Mouse (Mus musculus) midbrain, embryonic 14.5 days (tissue): ENCODE data around the gene Clasp1. TPM values are rescaled to one million over a fixed set of nuclear protein-coding genes. Genes with fewer than 3 reads are reported as not detected.

Source experiments
- ATAC-seq: fragments of 200-750 bp; cut with Nextera tagmentation; 2 replicates; pipeline ENCODE4 v1.8.0; 2017; ENCODE audit warnings: moderate number of reproducible peaks, moderate library complexity; ENCODE audit not compliant: low FRiP score, low TSS enrichment
- DNase-seq: peaks from one replicate; pipeline ENCODE4 v3.0.0-alpha.2; 2015
- H3K27ac ChIP-seq: fragments of 300-500 bp; sonication (generic); replicated peaks from 2 replicates; pipeline ENCODE4 v1.5.1; 2014; ENCODE audit warnings: mild to moderate bottlenecking, low read depth, low read length, moderate library complexity
- H3K27me3 ChIP-seq: fragments of 300-500 bp; sonication (generic); 2 replicates; pipeline ENCODE4 v1.6.1; 2014; ENCODE audit warnings: low read length, control low read depth, mixed read lengths; ENCODE audit not compliant: control insufficient read depth, insufficient read depth
- H3K36me3 ChIP-seq: fragments of 300-500 bp; sonication (generic); 2 replicates; pipeline ENCODE4 v1.6.1; 2014; ENCODE audit warnings: low read length, control low read depth; ENCODE audit not compliant: control insufficient read depth, insufficient read depth
- H3K4me1 ChIP-seq: fragments of 300-500 bp; sonication (generic); 2 replicates; pipeline ENCODE4 v1.6.1; 2014; ENCODE audit warnings: mild to moderate bottlenecking, antibody characterized with exemption, low read length, control low read depth; ENCODE audit not compliant: control insufficient read depth, insufficient read depth
- H3K4me2 ChIP-seq: fragments of 300-500 bp; sonication (generic); 2 replicates; pipeline ENCODE4 v1.6.1; 2014; ENCODE audit warnings: mild to moderate bottlenecking, low read length, moderate library complexity
- H3K4me3 ChIP-seq: fragments of 300-500 bp; sonication (generic); replicated peaks from 2 replicates; pipeline ENCODE4 v1.5.1; 2014; ENCODE audit warnings: low read depth, low read length
- H3K9ac ChIP-seq: fragments of 300-500 bp; sonication (generic); replicated peaks from 2 replicates; pipeline ENCODE4 v1.6.1; 2014; ENCODE audit warnings: mild to moderate bottlenecking, low read length, moderate library complexity
- H3K9me3 ChIP-seq: fragments of 300-500 bp; sonication (generic); 2 replicates; pipeline ENCODE4 v1.6.1; 2016; ENCODE audit warnings: low read length, control low read depth, mixed read lengths; ENCODE audit not compliant: control insufficient read depth
- WGBS: fragments of 180-500 bp; shearing (Covaris S2); extraction: QIAGEN DNeasy Blood & Tissue Kit; methylation state at CpG from one replicate; pipeline ENCODE4 v1.1.7; 2014; 5-methylcytosine and 5-hydroxymethylcytosine counted together
- polyA plus RNA-seq: library from polyadenylated mRNA; unstranded; fragments of >200 nt; fragmentation: Nextera tagmentation; extraction: Ambion mirVana; gene quantifications from 2 replicates; pipeline ENCODE4 v1.2.1, GENCODE M21; 2014

Gene Clasp1
- polyA plus RNA-seq, 1 experiment from 2014 or later = 140 TPM

DNA sequence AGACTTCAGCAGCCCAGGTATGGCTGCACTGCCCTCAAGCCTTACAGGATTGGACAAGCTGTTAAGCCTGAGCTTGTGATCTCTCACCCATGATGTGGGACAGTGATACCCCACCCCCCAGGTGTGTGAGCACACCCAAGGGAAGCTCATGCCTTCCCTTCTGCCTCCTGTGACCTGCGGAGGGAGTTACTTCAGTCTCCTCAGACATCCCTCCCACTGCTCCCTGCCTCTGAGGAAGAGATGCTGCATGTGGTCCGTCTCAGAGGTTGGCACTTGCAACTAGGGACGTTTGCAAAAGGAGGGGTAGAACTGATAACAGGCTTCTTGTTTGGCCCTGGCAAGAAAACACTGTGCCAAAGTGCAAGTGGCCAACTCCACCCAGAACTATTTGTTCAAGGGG is 234.0 kb downstream of the Clasp1 start:
- Histone ChIP-seq H3K36me3 (no peaks in the 10 kb centered on the region), H3K4me3 (no peak overlapping the region), H3K27ac (no peak overlapping the region), H3K27me3 (no peaks in the 10 kb centered on the region), H3K4me2 (no peak overlapping the region), H3K9me3 (no peaks in the 10 kb centered on the region), H3K9ac (no peak overlapping the region), H3K4me1 (peaks cover 6% of the 10 kb centered on the region)
- ATAC-seq = no peak
- 57% methylated on average over 3 of the region's 3 CpGs for WGBS
- DNase-seq = no peak

DNA sequence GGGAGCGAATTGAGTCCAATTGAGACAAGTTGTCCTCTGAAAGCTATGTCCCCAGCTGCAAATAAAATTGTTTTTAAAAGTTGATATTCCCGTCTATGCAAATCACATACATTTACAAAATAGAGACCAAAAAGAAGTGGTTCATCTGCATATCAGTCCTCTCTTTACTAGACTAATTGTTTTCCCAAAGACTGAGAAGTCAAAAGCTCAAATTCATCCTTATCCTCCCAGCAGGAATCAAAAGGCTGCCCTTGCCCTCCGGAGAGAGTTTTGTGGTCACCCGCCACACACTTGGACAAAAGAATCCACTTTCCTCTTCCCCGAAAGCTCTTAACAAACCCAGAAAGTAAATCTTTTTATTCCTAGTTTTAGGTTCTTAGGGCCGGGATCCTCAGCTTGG is 236.6 kb downstream of the Clasp1 start:
- peaks cover 11% of the 10 kb centered on the region; the same call in 1 of the 2 replicates for H3K27me3 ChIP-seq
- no peaks in the 10 kb centered on the region for H3K36me3 ChIP-seq
- WGBS = 13% methylated on average over 6 of the region's 6 CpGs
- ATAC-seq (no peak), DNase-seq (no peak)
- no peak overlapping the region for H3K9ac ChIP-seq
- H3K4me3 ChIP-seq = no peak overlapping the region
- no peak overlapping the region for H3K4me2 ChIP-seq
- H3K4me1 ChIP-seq = peaks cover 11% of the 10 kb centered on the region
- H3K9me3 ChIP-seq = no peaks in the 10 kb centered on the region
- no peak overlapping the region for H3K27ac ChIP-seq

DNA sequence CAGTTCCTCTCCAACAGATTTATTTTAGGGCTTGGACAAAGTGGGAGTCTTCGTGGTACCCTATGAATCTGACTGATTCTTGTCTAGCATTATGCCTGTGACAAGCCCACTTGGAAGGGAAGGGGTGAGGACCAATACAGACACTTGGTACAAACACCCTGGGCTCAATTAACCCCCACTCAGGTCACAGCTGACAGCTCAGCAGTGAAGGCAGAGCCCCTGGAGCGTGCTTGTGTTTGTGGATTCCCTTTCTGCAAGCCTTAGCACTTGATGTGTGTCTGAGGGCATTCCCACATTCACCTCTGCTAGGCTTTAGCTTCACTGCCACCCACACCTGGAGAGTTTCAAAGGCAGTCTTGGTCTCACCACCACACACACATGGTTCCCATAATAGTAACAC is 237.1 kb downstream of the Clasp1 start:
- peaks cover 11% of the 10 kb centered on the region; the same call in 1 of the 2 replicates for H3K27me3 ChIP-seq
- H3K9ac ChIP-seq = no peak overlapping the region
- H3K36me3 ChIP-seq = no peaks in the 10 kb centered on the region
- no peak overlapping the region for H3K27ac ChIP-seq
- ATAC-seq (no peak), DNase-seq (no peak)
- peaks cover 11% of the 10 kb centered on the region for H3K4me1 ChIP-seq
- H3K9me3 ChIP-seq = no peaks in the 10 kb centered on the region
- no peak overlapping the region for H3K4me2 ChIP-seq
- 46% methylated on average over 2 of the region's 2 CpGs for WGBS
- H3K4me3 ChIP-seq = no peak overlapping the region

DNA sequence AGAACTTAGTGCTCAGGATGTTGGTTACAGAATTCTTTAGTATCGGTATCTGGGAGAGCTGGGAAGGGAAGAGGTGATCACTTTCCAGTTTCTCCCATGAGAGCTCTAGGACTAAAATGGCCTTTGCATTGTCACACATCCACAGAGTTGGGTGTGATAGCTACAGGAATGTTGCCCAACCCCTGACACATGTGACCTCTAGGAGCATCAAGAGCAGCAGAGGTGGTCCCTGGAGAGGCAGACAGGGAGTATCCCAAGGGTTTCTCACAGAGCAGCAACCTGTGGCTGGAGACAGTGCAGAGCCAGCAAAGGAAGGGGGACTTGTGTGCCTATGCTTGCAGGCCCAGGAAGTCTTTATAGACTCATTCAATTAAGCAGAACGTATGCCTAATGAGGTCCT is 237.6 kb downstream of the Clasp1 start:
- DNase-seq (no peak), ATAC-seq (no peak)
- WGBS = 81% methylated on average over 2 of the region's 2 CpGs
- H3K4me1 ChIP-seq = peaks cover 11% of the 10 kb centered on the region
- no peaks in the 10 kb centered on the region for H3K9me3 ChIP-seq
- peaks cover 11% of the 10 kb centered on the region; the same call in 1 of the 2 replicates for H3K27me3 ChIP-seq
- no peak overlapping the region for H3K9ac ChIP-seq
- no peak overlapping the region for H3K4me3 ChIP-seq
- H3K4me2 ChIP-seq = no peak overlapping the region
- no peaks in the 10 kb centered on the region for H3K36me3 ChIP-seq
- H3K27ac ChIP-seq = no peak overlapping the region

GRCm38 (mm10) chr1:118627781-118628464 is 239.1 kb downstream of the Clasp1 start, which contains the start of gene Tfcp2l1:
TSS of gene Tfcp2l1 (plus strand) at chr1:118627945.
- ATAC-seq = peak; percentile 83
- peak within 1 kb of the TSS; percentile 48 for H3K9ac ChIP-seq
- no peaks in the 10 kb centered on the region for H3K36me3 ChIP-seq
- peak within 1 kb of the TSS; percentile 53 for H3K4me3 ChIP-seq
- peaks cover 11% of the 10 kb centered on the region; the same call in 1 of the 2 replicates for H3K27me3 ChIP-seq
- H3K27ac ChIP-seq = no peak within 1 kb of the TSS
- peak within 1 kb of the TSS; percentile 98 for H3K4me2 ChIP-seq
- peak; percentile 75 for DNase-seq
- H3K4me1 ChIP-seq = peaks cover 11% of the 10 kb centered on the region
- WGBS = under 1% methylated on average over 48 of the region's 48 CpGs
- no peaks in the 10 kb centered on the region for H3K9me3 ChIP-seq

- no peaks in the 10 kb centered on the region for H3K4me1 ChIP-seq
- H3K4me3 ChIP-seq = no peak overlapping the region
- no peak overlapping the region for H3K9ac ChIP-seq
- no peak overlapping the region for H3K27ac ChIP-seq
- H3K4me2 ChIP-seq = no peak overlapping the region
- no peaks in the 10 kb centered on the region for H3K9me3 ChIP-seq
- H3K27me3 ChIP-seq = peaks cover 8% of the 10 kb centered on the region; the same call in 1 of the 2 replicates
- H3K36me3 ChIP-seq = no peaks in the 10 kb centered on the region
- ATAC-seq (no peak), DNase-seq (no peak)
- WGBS = 81% methylated on average over 4 of the region's 4 CpGs
These were observed 244.6 kb downstream of the Clasp1 start for GRCm38 (mm10) chr1:118633415-118633980.

DNA sequence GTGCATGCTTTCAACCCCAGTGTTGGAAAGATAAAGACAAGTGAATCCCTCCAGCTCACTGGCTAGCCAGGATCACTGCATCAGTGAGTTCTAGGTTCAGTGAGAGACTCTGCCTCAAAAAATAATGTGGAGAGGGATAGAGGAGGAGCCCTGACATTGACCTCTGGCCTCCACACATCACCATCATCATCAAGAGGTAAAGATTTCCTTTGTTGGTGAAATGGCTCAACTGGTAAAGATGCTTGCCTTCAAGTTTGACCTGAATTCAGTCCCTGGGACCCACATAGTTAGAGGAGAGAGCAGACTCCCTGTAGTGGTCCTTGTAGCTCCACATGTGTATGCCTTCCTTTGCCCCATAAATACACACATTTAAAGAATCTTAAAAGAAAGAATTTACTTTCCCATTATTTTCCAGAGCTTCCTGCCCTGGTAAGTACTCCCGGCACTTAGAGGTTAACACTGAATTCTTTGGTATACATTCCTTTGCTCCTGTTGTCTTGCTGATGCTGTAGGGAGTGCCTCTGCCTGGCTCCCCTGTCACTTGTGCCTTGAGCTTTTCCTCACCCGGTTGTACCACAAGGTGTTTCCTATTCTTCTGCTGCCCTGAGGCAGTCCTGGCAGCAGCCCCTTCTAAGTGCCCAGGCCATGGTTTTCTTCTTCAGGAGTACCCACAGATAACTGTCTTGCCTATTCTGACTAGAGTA is 253.6 kb downstream of the Clasp1 start:
- Histone ChIP-seq H3K36me3 (no peaks in the 10 kb centered on the region), H3K9me3 (no peaks in the 10 kb centered on the region), H3K27me3 (no peaks in the 10 kb centered on the region), H3K4me2 (no peak overlapping the region), H3K9ac (no peak overlapping the region), H3K4me1 (no peaks in the 10 kb centered on the region), H3K27ac (no peak overlapping the region), H3K4me3 (no peak overlapping the region)
- DNase-seq = no peak
- ATAC-seq = no peak
- WGBS = 76% methylated on average over 2 of the region's 2 CpGs

DNA sequence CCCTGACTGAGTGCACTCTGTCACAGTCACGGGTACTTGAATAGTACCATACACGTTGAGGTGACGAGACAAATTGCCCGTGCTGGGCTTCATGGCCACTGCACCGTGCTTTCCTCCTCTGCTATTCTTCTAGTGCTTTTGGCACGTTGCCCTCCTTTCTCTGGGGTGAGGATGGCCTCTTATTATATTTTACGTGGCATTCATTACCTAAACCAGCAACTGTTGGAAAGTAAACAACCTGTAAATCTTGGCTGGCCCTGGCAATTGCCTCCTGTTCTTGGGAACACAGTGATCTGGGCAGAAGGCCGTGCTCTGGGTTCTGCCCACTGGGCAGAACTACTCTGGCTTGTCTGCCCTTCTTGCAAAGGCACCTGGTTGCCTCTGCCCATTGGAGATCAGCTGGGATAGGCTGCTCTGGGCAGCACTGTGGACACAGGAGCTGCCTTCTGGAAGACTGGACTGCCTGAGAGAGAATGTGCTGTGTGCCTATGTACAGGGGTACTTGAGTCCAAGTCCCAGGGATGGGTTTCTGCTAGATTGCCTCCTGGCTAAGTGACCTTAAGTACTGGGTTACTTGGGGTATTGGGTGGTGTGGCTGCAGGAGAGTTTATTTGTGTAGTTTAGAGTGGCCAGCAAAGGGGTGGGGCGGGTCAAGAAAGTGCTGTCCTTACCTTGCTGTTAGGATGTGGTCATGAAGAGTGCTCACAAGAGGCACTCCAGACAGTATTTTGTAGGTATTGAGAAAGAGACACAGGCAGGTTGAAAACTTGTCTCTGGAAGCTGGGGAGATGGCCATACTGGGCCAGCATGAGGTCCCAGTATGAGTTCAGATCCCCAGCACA is 254.5 kb downstream of the Clasp1 start:
- no peak for DNase-seq
- H3K9me3 ChIP-seq = no peaks in the 10 kb centered on the region
- no peak overlapping the region for H3K27ac ChIP-seq
- H3K4me1 ChIP-seq = no peaks in the 10 kb centered on the region
- H3K4me2 ChIP-seq = no peak overlapping the region
- 51% methylated on average over 9 of the region's 9 CpGs for WGBS
- no peak overlapping the region for H3K4me3 ChIP-seq
- ATAC-seq = no peak
- H3K9ac ChIP-seq = no peak overlapping the region
- H3K36me3 ChIP-seq = no peaks in the 10 kb centered on the region
- no peaks in the 10 kb centered on the region for H3K27me3 ChIP-seq
